Mouse (Mus musculus) heart, embryonic 16.5 days (tissue): ENCODE results near the gene Slc39a10. TPM values are rescaled to one million over a fixed set of nuclear protein-coding genes. Genes with fewer than 3 reads are reported as not detected.

Experiments
- ATAC-seq: fragments of 200-750 bp; cut with Nextera tagmentation; replicated peaks from 2 replicates; pipeline ENCODE4 v1.8.0; 2017; ENCODE audit warnings: moderate number of reproducible peaks; ENCODE audit not compliant: insufficient read depth, low FRiP score; ENCODE audit errors: extremely low read depth
- H3K27ac ChIP-seq: fragments of 300-500 bp; sonication (generic); 2 replicates; pipeline ENCODE4 v1.5.1; 2014; ENCODE audit warnings: mild to moderate bottlenecking, low read length, control low read depth, moderate library complexity
- H3K27me3 ChIP-seq: fragments of 300-500 bp; sonication (generic); 2 replicates; pipeline ENCODE4 v1.6.1; 2014; ENCODE audit warnings: low read length, mixed read lengths; ENCODE audit not compliant: control insufficient read depth, insufficient read depth
- H3K36me3 ChIP-seq: fragments of 300-500 bp; sonication (generic); 2 replicates; pipeline ENCODE4 v1.6.1; 2014; ENCODE audit not compliant: control insufficient read depth, insufficient read depth
- H3K4me1 ChIP-seq: fragments of 300-500 bp; sonication (generic); 2 replicates; pipeline ENCODE4 v1.6.1; 2014; ENCODE audit warnings: low read length, mixed read lengths; ENCODE audit not compliant: control insufficient read depth, insufficient read depth
- H3K4me2 ChIP-seq: fragments of 300-500 bp; sonication (generic); 2 replicates; pipeline ENCODE4 v1.6.1; 2014; ENCODE audit warnings: low read depth, mild to moderate bottlenecking, control low read depth, low read length
- H3K4me3 ChIP-seq: fragments of 300-500 bp; sonication (generic); 2 replicates; pipeline ENCODE4 v1.5.1; 2014; ENCODE audit warnings: mild to moderate bottlenecking, control low read depth, low read length
- H3K9ac ChIP-seq: fragments of 300-500 bp; sonication (generic); 2 replicates; pipeline ENCODE4 v1.6.1; 2014; ENCODE audit warnings: low read length, control low read depth
- H3K9me3 ChIP-seq: fragments of 300-500 bp; sonication (generic); replicated peaks from 2 replicates; pipeline ENCODE4 v1.6.1; 2016; ENCODE audit warnings: low read length; ENCODE audit not compliant: control insufficient read depth
- WGBS: fragments of 180-500 bp; shearing (Covaris S2); extraction: QIAGEN DNeasy Blood & Tissue Kit; methylation state at CpG from one replicate; pipeline ENCODE4 v1.1.7; 2014; 5-methylcytosine and 5-hydroxymethylcytosine counted together
- polyA plus RNA-seq: library from polyadenylated mRNA; unstranded; fragments of >200 nt; fragmentation: Nextera tagmentation; extraction: Ambion mirVana; gene quantifications from 2 replicates; pipeline ENCODE4 v1.2.1, GENCODE M21; 2015

Gene Slc39a10
- polyA plus RNA-seq, 1 experiment from 2014 or later: 17.0 TPM

- no peak overlapping the region for H3K9ac ChIP-seq
- H3K27ac ChIP-seq: no peak overlapping the region
- H3K4me3 ChIP-seq: no peak overlapping the region
- H3K4me1 ChIP-seq: peaks cover 8% of the 10 kb centered on the region
- no peaks in the 10 kb centered on the region for H3K27me3 ChIP-seq
- ATAC-seq: no peak
- H3K9me3 ChIP-seq: no peaks in the 10 kb centered on the region
- H3K36me3 ChIP-seq: no peaks in the 10 kb centered on the region
- 11% methylated on average over 3 of the region's 3 CpGs for WGBS
- H3K4me2 ChIP-seq: no peak overlapping the region
These were observed 7.4 kb downstream of the Slc39a10 start for GRCm38 (mm10) chr1:46885231-46885630.

DNA sequence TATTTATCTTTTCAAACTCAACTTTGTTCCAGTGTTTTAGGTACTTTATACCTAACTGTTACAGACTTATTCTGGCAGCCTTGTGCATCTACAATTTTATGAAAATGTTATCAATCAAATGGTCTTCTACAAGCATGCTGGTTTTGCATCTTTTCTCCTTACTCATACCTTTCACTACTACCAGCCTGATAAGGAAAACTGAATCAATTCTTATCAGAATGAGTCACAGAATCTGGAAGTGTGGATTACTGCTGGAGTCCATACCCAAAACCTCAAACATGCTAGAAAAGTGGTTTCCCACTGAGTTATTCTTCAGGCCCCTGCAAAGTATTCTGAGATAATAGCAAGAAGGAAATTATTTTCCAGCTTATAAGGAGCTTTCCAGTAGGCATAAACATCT is 12.7 kb downstream of the Slc39a10 start:
- Histone ChIP-seq H3K4me3 (no peak overlapping the region), H3K27ac (no peak overlapping the region), H3K4me2 (no peak overlapping the region), H3K9me3 (no peaks in the 10 kb centered on the region), H3K9ac (no peak overlapping the region), H3K36me3 (no peaks in the 10 kb centered on the region), H3K4me1 (no peaks in the 10 kb centered on the region), H3K27me3 (no peaks in the 10 kb centered on the region)
- ATAC-seq: no peak

DNA sequence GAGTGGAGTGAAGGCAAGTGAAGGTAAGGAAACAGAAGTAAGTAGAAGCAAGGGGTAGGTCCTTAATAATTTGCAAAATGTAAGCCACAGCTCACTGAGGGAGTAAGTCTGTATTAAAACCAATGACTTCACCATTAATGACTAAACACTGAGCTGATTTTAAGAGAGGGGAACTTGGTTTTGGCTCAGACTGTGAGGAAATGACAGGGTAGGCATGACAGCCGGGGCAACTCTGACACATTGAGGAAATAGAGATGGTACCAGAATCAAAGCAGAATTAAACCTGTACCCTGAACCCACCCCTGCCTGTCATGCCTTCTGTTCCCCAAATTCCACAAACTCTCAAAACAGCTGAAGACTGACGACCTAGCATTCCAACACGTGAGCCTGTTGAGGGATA is 18.9 kb downstream of the Slc39a10 start:
- no peak for ATAC-seq
- WGBS: 57% methylated on average over 3 of the region's 3 CpGs
- Histone ChIP-seq H3K27ac (no peak overlapping the region), H3K36me3 (no peaks in the 10 kb centered on the region), H3K4me3 (no peak overlapping the region), H3K9ac (no peak overlapping the region), H3K27me3 (no peaks in the 10 kb centered on the region), H3K4me1 (no peaks in the 10 kb centered on the region), H3K4me2 (no peak overlapping the region), H3K9me3 (no peaks in the 10 kb centered on the region)

- Histone ChIP-seq H3K4me2 (no peak overlapping the region), H3K36me3 (no peaks in the 10 kb centered on the region), H3K27me3 (no peaks in the 10 kb centered on the region), H3K27ac (no peak overlapping the region), H3K9ac (no peak overlapping the region), H3K4me3 (no peak overlapping the region), H3K4me1 (no peaks in the 10 kb centered on the region), H3K9me3 (no peaks in the 10 kb centered on the region)
- no peak for ATAC-seq
These were observed 22.9 kb downstream of the Slc39a10 start for GRCm38 (mm10) chr1:46869788-46870187.

DNA sequence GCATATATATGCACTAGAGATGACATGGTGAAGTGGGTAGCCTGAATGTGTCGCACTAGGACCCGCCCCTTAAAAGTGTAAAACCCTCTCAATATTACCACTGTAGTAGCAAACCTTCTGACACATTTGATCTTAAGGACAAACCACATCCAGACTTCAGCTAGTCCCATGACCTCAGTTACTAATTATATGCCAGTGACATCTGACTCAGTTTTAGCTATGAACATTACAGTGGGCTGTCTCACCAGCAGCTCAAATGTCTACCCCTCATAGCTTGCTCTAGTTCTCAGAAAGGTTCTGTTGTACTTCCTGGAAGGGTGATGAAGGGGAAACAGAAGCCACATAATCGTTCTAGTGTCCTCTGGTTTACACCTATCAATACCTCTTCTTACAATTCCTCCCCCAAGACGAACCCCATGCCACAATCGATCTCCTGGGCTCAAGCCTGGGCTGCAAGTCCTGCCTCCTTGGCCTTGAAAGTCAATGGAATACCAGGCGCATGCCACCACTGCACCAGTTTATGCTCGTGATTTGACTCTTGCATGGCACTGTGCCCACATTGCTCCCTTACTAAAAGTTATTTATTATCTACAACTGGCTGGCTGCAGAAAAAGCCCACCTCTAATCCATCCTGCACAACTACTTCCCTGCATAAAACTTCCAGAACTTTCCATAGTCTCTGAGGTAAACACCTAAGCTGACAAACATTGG is 28.3 kb downstream of the Slc39a10 start:
- peaks cover 5% of the 10 kb centered on the region for H3K4me1 ChIP-seq
- H3K4me3 ChIP-seq: no peak overlapping the region
- H3K9ac ChIP-seq: no peak overlapping the region
- H3K4me2 ChIP-seq: no peak overlapping the region
- H3K36me3 ChIP-seq: no peaks in the 10 kb centered on the region
- H3K27me3 ChIP-seq: no peaks in the 10 kb centered on the region
- 0 out of 2 replicates have a peak overlapping the region, but pooled peaks have one; percentile 12 for H3K27ac ChIP-seq
- ATAC-seq: 0 out of 2 replicates have a peak, but pooled peaks have one; percentile 55
- WGBS: 57% methylated on average over 7 of the region's 7 CpGs
- no peaks in the 10 kb centered on the region for H3K9me3 ChIP-seq

DNA sequence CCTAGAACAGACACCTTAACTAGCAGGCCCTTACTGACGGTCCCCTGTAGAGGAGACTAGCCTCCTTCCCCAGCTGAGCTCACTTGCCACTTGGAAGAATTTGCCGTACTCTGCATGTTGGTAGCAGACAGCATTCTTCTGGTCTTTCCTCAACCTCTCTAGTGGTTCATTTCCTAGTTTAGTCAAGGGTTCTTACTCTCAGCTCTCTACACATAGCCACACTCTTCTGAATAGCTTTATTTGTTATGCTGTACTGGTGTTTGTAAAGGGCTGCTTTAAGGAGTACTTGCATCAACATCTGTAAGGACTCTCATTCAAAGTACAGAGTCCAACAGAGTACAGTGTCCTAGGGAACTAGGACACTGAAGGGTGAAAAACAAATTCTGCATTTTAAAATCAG is 29.2 kb downstream of the Slc39a10 start:
- Histone ChIP-seq H3K27ac (no peak overlapping the region), H3K4me1 (peaks cover 5% of the 10 kb centered on the region), H3K9ac (no peak overlapping the region), H3K9me3 (no peaks in the 10 kb centered on the region), H3K36me3 (no peaks in the 10 kb centered on the region), H3K27me3 (no peaks in the 10 kb centered on the region), H3K4me3 (no peak overlapping the region), H3K4me2 (no peak overlapping the region)
- no peak for ATAC-seq
- WGBS: 76% methylated on average over 2 of the region's 2 CpGs

GRCm38 (mm10) chr1:46860082-46860481 is 32.6 kb downstream of the Slc39a10 start:
- no peak overlapping the region for H3K9ac ChIP-seq
- H3K9me3 ChIP-seq: no peaks in the 10 kb centered on the region
- no peaks in the 10 kb centered on the region for H3K36me3 ChIP-seq
- ATAC-seq: no peak
- no peak overlapping the region for H3K27ac ChIP-seq
- H3K4me3 ChIP-seq: no peak overlapping the region
- peaks cover 5% of the 10 kb centered on the region for H3K4me1 ChIP-seq
- no peaks in the 10 kb centered on the region for H3K27me3 ChIP-seq
- no peak overlapping the region for H3K4me2 ChIP-seq
- WGBS: 63% methylated on average over 1 of the region's 1 CpGs

GRCm38 (mm10) chr1:46858579-46858978 is 34.1 kb downstream of the Slc39a10 start:
- Histone ChIP-seq H3K9me3 (no peaks in the 10 kb centered on the region), H3K9ac (no peak overlapping the region), H3K4me2 (no peak overlapping the region), H3K27ac (no peak overlapping the region), H3K27me3 (no peaks in the 10 kb centered on the region), H3K36me3 (no peaks in the 10 kb centered on the region), H3K4me1 (0 out of 2 replicates have a peak, but pooled peaks cover 6% of the 10 kb centered on the region), H3K4me3 (no peak overlapping the region)
- WGBS: 80% methylated on average over 5 of the region's 5 CpGs
- no peak for ATAC-seq

DNA sequence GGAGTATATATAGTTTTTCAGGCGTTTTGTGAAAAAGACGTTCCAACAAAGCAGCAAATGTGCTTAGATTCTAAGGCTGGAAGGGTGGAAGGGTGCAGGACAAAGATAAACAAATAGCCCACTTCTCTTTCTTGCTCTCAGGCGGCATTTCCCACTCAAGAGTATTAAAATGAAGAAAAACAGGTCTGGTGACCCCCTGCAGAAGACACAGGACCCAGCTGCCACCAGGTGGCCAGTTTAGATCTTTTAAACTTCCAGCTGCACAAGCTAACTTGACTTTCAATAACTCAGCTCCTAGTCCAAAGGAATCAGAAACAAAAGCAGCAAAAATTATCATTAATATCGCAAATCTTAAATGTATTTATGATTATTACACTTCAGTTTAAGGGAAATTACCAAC is 36.2 kb downstream of the Slc39a10 start:
- 51% methylated on average over 4 of the region's 4 CpGs for WGBS
- Histone ChIP-seq H3K4me1 (peaks cover 8% of the 10 kb centered on the region; the same call in 1 of the 2 replicates), H3K4me2 (no peak overlapping the region), H3K4me3 (no peak overlapping the region), H3K27ac (no peak overlapping the region), H3K27me3 (no peaks in the 10 kb centered on the region), H3K9me3 (no peaks in the 10 kb centered on the region), H3K9ac (no peak overlapping the region), H3K36me3 (no peaks in the 10 kb centered on the region)
- ATAC-seq: no peak
